Mouse (Mus musculus) CH12.LX (cell line): ENCODE measurements around the gene Ccdc141. TPM values are rescaled to one million over a fixed set of nuclear protein-coding genes. Genes with fewer than 3 reads are reported as not detected.

ENCODE experiments used
- DNase-seq: peaks from one replicate; pipeline ENCODE4 v3.0.0-alpha.2; 2013; ENCODE audit errors: extremely low read depth
- H3K27ac ChIP-seq: 2 replicates; pipeline ENCODE4 v1.5.1; 2012; ENCODE audit warnings: low read depth, mild to moderate bottlenecking, control low read depth, moderate library complexity; ENCODE audit not compliant: insufficient read depth
- H3K27me3 ChIP-seq: replicated peaks from 2 replicates; pipeline ENCODE3; 2012; ENCODE audit warnings: inconsistent platforms
- H3K36me3 ChIP-seq, 2 experiments: replicated peaks in 1 of 2; 2 replicates each; pipeline versions ENCODE3 to v1.6.1; 2012; ENCODE audit warnings: inconsistent platforms in 1 of 2, low read length in 1 of 2, mild to moderate bottlenecking in 1 of 2, mixed read lengths in 1 of 2, moderate library complexity in 1 of 2; ENCODE audit not compliant: control insufficient read depth in 1 of 2, insufficient read depth in 1 of 2
- H3K4me1 ChIP-seq, 2 experiments: 2 replicates each; pipeline ENCODE4 v1.6.1; 2012; ENCODE audit warnings: inconsistent platforms in 1 of 2, moderate library complexity in 1 of 2; ENCODE audit not compliant: insufficient read depth in 2 of 2, control insufficient read depth in 1 of 2
- H3K4me2 ChIP-seq: 2 replicates; pipeline ENCODE4 v1.6.1; 2012; ENCODE audit warnings: low read depth, mild to moderate bottlenecking, control low read depth; ENCODE audit not compliant: poor library complexity, insufficient read depth, severe bottlenecking
- H3K4me3 ChIP-seq, 3 experiments: fragments of 150-350 bp in 1 of 3; sonication (generic) in 1 of 3; replicated peaks in 1 of 3; 2 replicates each; pipeline versions ENCODE3 to v1.5.1; 2011 to 2012; ENCODE audit warnings: low read depth in 2 of 3, low read length in 2 of 3, mild to moderate bottlenecking in 2 of 3, moderate library complexity in 2 of 3, control low read depth in 1 of 3, improper control_type of control experiment in 1 of 3, inconsistent platforms in 1 of 3, mixed read lengths in 1 of 3; ENCODE audit not compliant: poor library complexity in 1 of 3
- H3K79me2 ChIP-seq: replicated peaks from 2 replicates; pipeline ENCODE4 v1.6.1; 2012; ENCODE audit warnings: mild to moderate bottlenecking, moderate library complexity; ENCODE audit not compliant: control insufficient read depth, poor library complexity, insufficient read depth, severe bottlenecking; ENCODE audit errors: extremely low read depth
- H3K9ac ChIP-seq: 2 replicates; pipeline ENCODE4 v1.6.1; 2012; ENCODE audit warnings: low read depth, mild to moderate bottlenecking, control low read depth, moderate library complexity; ENCODE audit not compliant: insufficient read depth
- H3K9me3 ChIP-seq: replicated peaks from 2 replicates; pipeline ENCODE3; 2012; ENCODE audit warnings: low read length, inconsistent platforms, mixed read lengths
- CHD2 ChIP-seq: IDR thresholded peaks from 2 replicates; pipeline ENCODE4 v1.6.1; 2011; ENCODE audit warnings: low read length, improper control_type of control experiment
- E2F4 ChIP-seq: IDR thresholded peaks from 2 replicates; pipeline ENCODE4 v1.6.1; 2011; ENCODE audit warnings: low read depth, low read length, improper control_type of control experiment; ENCODE audit not compliant: insufficient replicate concordance
- ELF1 ChIP-seq: IDR thresholded peaks from 2 replicates; pipeline ENCODE4 v1.6.1; 2014; ENCODE audit warnings: low read depth, mild to moderate bottlenecking, inconsistent platforms, low read length, improper control_type of control experiment
- EP300 ChIP-seq: IDR thresholded peaks from 2 replicates; pipeline ENCODE4 v1.6.1; 2011; ENCODE audit warnings: low read length, improper control_type of control experiment
- ETS1 ChIP-seq: conservative IDR thresholded peaks from 2 replicates; pipeline ENCODE4 v1.6.1; 2012; ENCODE audit warnings: low read depth, mild to moderate bottlenecking, inconsistent platforms, low read length, improper control_type of control experiment, moderate library complexity
- IRF4 ChIP-seq: IDR thresholded peaks from 2 replicates; pipeline ENCODE4 v1.6.1; 2014; ENCODE audit warnings: low read depth, mild to moderate bottlenecking, inconsistent platforms, low read length, improper control_type of control experiment
- JUN ChIP-seq: IDR thresholded peaks from 2 replicates; pipeline ENCODE4 v1.6.1; 2011; ENCODE audit warnings: low read depth, mild to moderate bottlenecking, low read length, improper control_type of control experiment, moderate library complexity; ENCODE audit not compliant: insufficient read depth
- JUND ChIP-seq: conservative IDR thresholded peaks from 2 replicates; pipeline ENCODE4 v1.6.1; 2011; ENCODE audit warnings: low read depth, low read length, improper control_type of control experiment
- MAFK ChIP-seq: IDR thresholded peaks from 2 replicates; pipeline ENCODE4 v1.6.1; 2011; ENCODE audit warnings: low read length, improper control_type of control experiment; ENCODE audit not compliant: insufficient replicate concordance
- MXI1 ChIP-seq: IDR thresholded peaks from 2 replicates; pipeline ENCODE4 v1.6.1; 2011; ENCODE audit warnings: mild to moderate bottlenecking, low read depth, low read length, improper control_type of control experiment
- MYC ChIP-seq: IDR thresholded peaks from 2 replicates; pipeline ENCODE4 v1.6.1; 2011; ENCODE audit warnings: low read depth, mild to moderate bottlenecking, improper control_type of control experiment, low read length
- NELFE ChIP-seq: IDR thresholded peaks from 2 replicates; pipeline ENCODE4 v1.6.1; 2011; ENCODE audit warnings: low read depth, low read length, improper control_type of control experiment
- NRF1 ChIP-seq: IDR thresholded peaks from 2 replicates; pipeline ENCODE4 v1.6.1; 2014; ENCODE audit warnings: low read depth, mild to moderate bottlenecking, inconsistent platforms, low read length, improper control_type of control experiment, moderate library complexity
- POLR2AphosphoS2 ChIP-seq: IDR thresholded peaks from 2 replicates; pipeline ENCODE4 v1.6.1; 2011; ENCODE audit warnings: low read depth, low read length, improper control_type of control experiment
- RCOR1 ChIP-seq: conservative IDR thresholded peaks from 2 replicates; pipeline ENCODE4 v1.6.1; 2012; ENCODE audit warnings: low read depth, mild to moderate bottlenecking, inconsistent platforms, low read length, improper control_type of control experiment
- SIN3A ChIP-seq: IDR thresholded peaks from 2 replicates; pipeline ENCODE4 v1.6.1; 2012; ENCODE audit warnings: low read length, improper control_type of control experiment, inconsistent platforms
- SMC3 ChIP-seq: IDR thresholded peaks from 2 replicates; pipeline ENCODE4 v1.6.1; 2011; ENCODE audit warnings: low read depth, low read length, improper control_type of control experiment
- TBP ChIP-seq: conservative IDR thresholded peaks from 2 replicates; pipeline ENCODE4 v1.6.1; 2011; ENCODE audit warnings: low read depth, low read length, improper control_type of control experiment
- TCF12 ChIP-seq: IDR thresholded peaks from 2 replicates; pipeline ENCODE4 v1.6.1; 2014; ENCODE audit warnings: low read depth, mild to moderate bottlenecking, inconsistent platforms, low read length, improper control_type of control experiment
- UBTF ChIP-seq: IDR thresholded peaks from 2 replicates; pipeline ENCODE4 v1.6.1; 2012; ENCODE audit warnings: low read depth, mild to moderate bottlenecking, inconsistent platforms, low read length, improper control_type of control experiment, moderate library complexity
- USF1 ChIP-seq: IDR thresholded peaks from 2 replicates; pipeline ENCODE4 v1.6.1; 2014; ENCODE audit warnings: low read depth, mild to moderate bottlenecking, inconsistent platforms, low read length, improper control_type of control experiment
- USF2 ChIP-seq: conservative IDR thresholded peaks from 2 replicates; pipeline ENCODE4 v1.6.1; 2011; ENCODE audit warnings: low read depth, low read length, improper control_type of control experiment
- ZC3H11A ChIP-seq: IDR thresholded peaks from 2 replicates; pipeline ENCODE4 v1.6.1; 2012; ENCODE audit warnings: low read depth, mild to moderate bottlenecking, inconsistent platforms, low read length, improper control_type of control experiment
- ZKSCAN1 ChIP-seq: IDR thresholded peaks from 2 replicates; pipeline ENCODE4 v1.6.1; 2012; ENCODE audit warnings: low read depth, inconsistent platforms, low read length, improper control_type of control experiment, borderline replicate concordance
- ZMIZ1 ChIP-seq: IDR thresholded peaks from 2 replicates; pipeline ENCODE4 v1.6.1; 2012; ENCODE audit warnings: low read depth, mild to moderate bottlenecking, inconsistent platforms, low read length, improper control_type of control experiment
- ZNF384 ChIP-seq: IDR thresholded peaks from 2 replicates; pipeline ENCODE4 v1.6.1; 2012; ENCODE audit warnings: low read depth, low read length, improper control_type of control experiment, inconsistent platforms
- dilution Hi-C: fragments of 300-500 bp; cut with MboI; formaldehyde crosslinking; loops from 2 replicates; pipeline ENCODE4 v1.14.3; 2020; ENCODE audit warnings: low sequenced_read_pairs; ENCODE audit not compliant: extremely low pct_unique_long_range_greater_than_20kb, extremely low pct_ligation_motif_present
- in situ Hi-C: fragments of 300-500 bp; cut with MboI; formaldehyde crosslinking; loops from 3 replicates; pipeline ENCODE4 v1.14.3; 2019; ENCODE audit warnings: low sequenced_read_pairs, low pct_ligation_motif_present, low pct_unique_long_range_greater_than_20kb, mixed read lengths
- polyA plus RNA-seq: library from polyadenylated mRNA; unstranded; fragments of >175 nt; gene quantifications from 2 replicates; pipeline ENCODE4 v1.2.1, GENCODE M21; 2012; ENCODE audit warnings: low read depth; ENCODE audit not compliant: insufficient read length
- total RNA-seq, 2 experiments: library from RNA; depleted of rRNA; stranded (reverse); fragments of 300-350 nt in 1 of 2; fragments of >200 nt in 1 of 2; gene quantifications; 2 replicates each; pipeline ENCODE4 v1.2.3; 2012 to 2014

Gene Ccdc141
- total and polyA plus RNA-seq, 3 experiments = not detected

GRCm38 (mm10) chr2:77173366-77173765 is 2.9 kb upstream of the Ccdc141 start:
- Histone ChIP-seq H3K9me3 (peaks cover 63% of the 10 kb centered on the region), H3K27me3 (no peaks in the 10 kb centered on the region), H3K79me2 (no peaks in the 10 kb centered on the region), H3K4me2 (no peak overlapping the region), H3K4me1 (no peaks in the 10 kb centered on the region), H3K36me3 (no peaks in the 10 kb centered on the region), H3K9ac (no peak overlapping the region), H3K27ac (no peak overlapping the region), H3K4me3 (no peak overlapping the region)
- TF ChIP-seq E2F4 = no peak
- no peak for TF ChIP-seq JUND
- no peak for TF ChIP-seq TCF12
- TF ChIP-seq UBTF = no peak
- no peak for TF ChIP-seq USF2
- no peak for TF ChIP-seq MXI1
- no peak for TF ChIP-seq ETS1
- TF ChIP-seq USF1 = no peak
- TF ChIP-seq MYC = no peak
- no peak for TF ChIP-seq ELF1
- TF ChIP-seq ZKSCAN1 = no peak
- no peak for TF ChIP-seq MAFK
- no peak for TF ChIP-seq EP300
- no peak for TF ChIP-seq NELFE
- no peak for TF ChIP-seq JUN
- TF ChIP-seq RCOR1 = no peak
- no peak for TF ChIP-seq POLR2AphosphoS2
- dilution Hi-C loops = no loop called here
- DNase-seq = no peak
- in situ Hi-C loops = no loop called here

- peaks cover 64% of the 10 kb centered on the region for H3K9me3 ChIP-seq
- H3K4me3 ChIP-seq = no peak overlapping the region
- dilution Hi-C loops = no loop called here
- H3K9ac ChIP-seq = no peak overlapping the region
- DNase-seq = no peak
- H3K79me2 ChIP-seq = no peaks in the 10 kb centered on the region
- no peaks in the 10 kb centered on the region for H3K4me1 ChIP-seq
- no peaks in the 10 kb centered on the region for H3K36me3 ChIP-seq
- no peak overlapping the region for H3K4me2 ChIP-seq
- no peak overlapping the region for H3K27ac ChIP-seq
- H3K27me3 ChIP-seq = no peaks in the 10 kb centered on the region
- in situ Hi-C loops = no loop called here
- TF ChIP-seq ZMIZ1 (no peak), TBP (no peak), MAFK (no peak), USF1 (no peak), MYC (no peak), JUN (no peak), ZNF384 (no peak), CHD2 (no peak), RCOR1 (no peak), IRF4 (no peak), SMC3 (no peak), ZC3H11A (no peak), SIN3A (no peak), NRF1 (no peak), JUND (no peak)
These were observed 1.8 kb upstream of the Ccdc141 start for GRCm38 (mm10) chr2:77172241-77172671.
